34 mouse cellular contexts compared by ENCODE assay signal in the genomic region with DNA sequence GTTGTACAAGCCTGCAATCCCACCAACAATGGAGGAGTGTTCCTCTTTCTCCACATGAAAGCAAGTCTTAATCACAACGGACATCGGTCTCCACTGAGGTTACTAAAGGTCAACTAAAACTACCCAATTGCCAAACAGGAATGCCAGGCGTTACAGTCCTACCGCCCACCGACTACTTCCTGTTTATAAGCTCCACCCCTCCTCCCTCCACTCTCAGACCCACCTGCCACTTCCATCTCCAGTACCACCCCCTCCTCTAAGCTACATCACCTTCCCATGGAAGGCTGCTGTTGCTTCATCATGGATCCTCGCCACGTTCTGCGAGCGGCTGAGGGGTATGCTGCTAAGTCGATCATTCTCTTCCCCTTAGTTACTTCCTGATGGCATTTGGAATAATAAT. TPM values are rescaled to one million over a fixed set of nuclear protein-coding genes. Genes with fewer than 3 reads are reported as not detected.
DNase-seq lines count a peak whose midpoint lies in the region; ATAC-seq and TF ChIP-seq lines count a peak whose summit lies in the region.
"Had no signal": no experiment of that assay in that cellular context is flagged by ENCODE, and none has a peak within 500 bp of the region (broad histone marks: within the 10 kb centered on the region; RNA-seq: fewer than 3 reads in every experiment).

No protein-coding gene starts in this region.

- no peaks in the 10 kb centered on the region for H3K27me3 ChIP-seq in forebrain, embryonic 14.5 days (replicated peaks; ENCODE audit: control insufficient read depth, insufficient read depth, low read length)
- H3K27me3 ChIP-seq: CH12.LX; embryonic facial prominence, embryonic 12.5 days; hindbrain, embryonic 13.5 days; midbrain, embryonic 15.5 days; neural tube, embryonic 12.5 days; Patski had no signal

- peaks cover 0 to 11% of the 10 kb centered on the region in 2 experiments; a peak in 1 of 4 replicates for H3K4me1 ChIP-seq in ES-E14 (ENCODE audit: control insufficient read depth in 2 of 2, insufficient read depth in 2 of 2, low read length in 2 of 2, poor library complexity in 1 of 2)
- H3K4me1 ChIP-seq in forebrain, embryonic 14.5 days (ENCODE audit: control insufficient read depth, insufficient read depth, low read length), result no peaks in the 10 kb centered on the region; the same call in 1 of the 2 replicates

- peak; percentile 61 for ATAC-seq in granulocyte monocyte progenitor cell, adult 5-6 weeks (replicated peaks; ENCODE audit: poor library complexity, severe bottlenecking)
- ATAC-seq in monocyte, adult 5-6 weeks (replicated peaks; ENCODE audit: insufficient number of reproducible peaks, low FRiP score, low TSS enrichment, poor library complexity, severe bottlenecking), result peak; percentile 53
- ATAC-seq in forebrain, embryonic 14.5 days, result no peak
- ATAC-seq: forebrain, embryonic 16.5 days; intestine, embryonic 16.5 days; midbrain, embryonic 15.5 days; Patski had no signal

- no peak overlapping the region for H3K9ac ChIP-seq in ES-E14 (ENCODE audit: insufficient read depth, low read depth, low read length, poor library complexity, severe bottlenecking)
- no peak overlapping the region for H3K9ac ChIP-seq in forebrain, embryonic 14.5 days (ENCODE audit: low read length)
- H3K9ac ChIP-seq: embryonic facial prominence, embryonic 12.5 days; hindbrain, embryonic 13.5 days; liver, embryonic 14.5 days; lung, embryonic 14.5 days; midbrain, embryonic 15.5 days; neural tube, embryonic 12.5 days had no signal

- H3K27ac ChIP-seq in ES-E14 (ENCODE audit: insufficient read depth, low read depth, low read length, poor library complexity, severe bottlenecking), result peak overlapping the region; percentile 18; the same call in 1 of the 2 replicates
- no peak overlapping the region for H3K27ac ChIP-seq in forebrain, embryonic 14.5 days (ENCODE audit: low read depth, low read length)
- no peak overlapping the region for H3K27ac ChIP-seq in layer of hippocampus, adult 2 months
- H3K27ac ChIP-seq: embryonic facial prominence, embryonic 12.5 days; hindbrain, embryonic 13.5 days; kidney, postnatal 0 days; liver, embryonic 14.5 days; midbrain, embryonic 15.5 days; neural tube, embryonic 12.5 days had no signal

- 97% methylated on average over 10 of the region's 10 CpGs for WGBS in forebrain, embryonic 14.5 days

- in situ Hi-C loops in ES-E14 (cut with MboI; ENCODE audit: low sequenced_read_pairs in 2 of 2, unreplicated experiment in 2 of 2), result no loop called here

- no peaks in the 10 kb centered on the region for H3K36me3 ChIP-seq in ES-E14 (ENCODE audit: control insufficient read depth, insufficient read depth, low read length, poor library complexity, severe bottlenecking)
- no peaks in the 10 kb centered on the region for H3K36me3 ChIP-seq in forebrain, embryonic 14.5 days (ENCODE audit: control insufficient read depth, insufficient read depth, low read length)
- H3K36me3 ChIP-seq: embryonic facial prominence, embryonic 12.5 days; hindbrain, embryonic 13.5 days; midbrain, embryonic 15.5 days; neural tube, embryonic 12.5 days had no signal

- H3K4me3 ChIP-seq in ES-E14 (ENCODE audit: insufficient read depth in 1 of 2, low read depth in 1 of 2, low read length in 2 of 2, poor library complexity in 1 of 2, severe bottlenecking in 1 of 2), result no peak overlapping the region
- H3K4me3 ChIP-seq in forebrain, embryonic 14.5 days (ENCODE audit: low read depth, low read length), result no peak overlapping the region
- no peak overlapping the region for H3K4me3 ChIP-seq in layer of hippocampus, adult 2 months
- H3K4me3 ChIP-seq: embryonic facial prominence, embryonic 12.5 days; hindbrain, embryonic 13.5 days; midbrain, embryonic 15.5 days; myocyte; neural tube, embryonic 12.5 days had no signal

- no peak for TF ChIP-seq CTCF in layer of hippocampus, adult 2 months (conservative IDR thresholded peaks at IDR 0.05)

- DNase-seq in 416B (ENCODE audit: low read depth), result peak; percentile 61
- DNase-seq in ES-E14 (ENCODE audit: low read depth, low spot score), result no peak
- DNase-seq in forebrain, embryonic 14.5 days (ENCODE audit: low spot score), result no peak
- DNase-seq in layer of hippocampus, adult 2 months (ENCODE audit: low spot score in 2 of 2), result no peak
- no peak for DNase-seq in right cerebral cortex, postnatal 25 days
- DNase-seq: adrenal gland, postnatal 36 days; cerebellum, adult 2 months; cerebellum, postnatal 36 days; embryo, embryonic 11 days; gastrocnemius, postnatal 10 days; heart, postnatal 36 days; kidney, adult 8-10 months; kidney, postnatal 4 days; layer of hippocampus, postnatal 36 days; liver; lung, embryonic 14.5 days; lung, postnatal 14 days; thymus, adult 2 months; thymus, postnatal 36 days had no signal

- no peak overlapping the region for H3K4me2 ChIP-seq in forebrain, embryonic 14.5 days (ENCODE audit: low read length)
- H3K4me2 ChIP-seq: embryonic facial prominence, embryonic 12.5 days; heart, embryonic 11.5 days; hindbrain, embryonic 13.5 days; lung, embryonic 14.5 days; midbrain, embryonic 15.5 days; neural tube, embryonic 12.5 days had no signal

- H3K9me3 ChIP-seq in ES-E14 (ENCODE audit: control insufficient read depth, insufficient read depth, low read depth, low read length), result no peaks in the 10 kb centered on the region
- no peaks in the 10 kb centered on the region for H3K9me3 ChIP-seq in forebrain, embryonic 14.5 days (replicated peaks; ENCODE audit: control insufficient read depth, low read length)
- H3K9me3 ChIP-seq: embryonic facial prominence, embryonic 12.5 days; midbrain, embryonic 15.5 days; neural tube, embryonic 12.5 days had no signal

TF ChIP-seq in ES-E14, 5 proteins besides CTCF, POLR2A, EP300 and RAD21:
- no peak for TF ChIP-seq ZNF384 (IDR thresholded peaks at IDR 0.05; ENCODE audit: low read depth, low read length)
- TF ChIP-seq MAFK (IDR thresholded peaks at IDR 0.05; ENCODE audit: insufficient read depth, low read depth, low read length), result no peak
- no peak for TF ChIP-seq CHD2 (IDR thresholded peaks at IDR 0.05; ENCODE audit: low read depth, low read length)
- TF ChIP-seq HCFC1 (IDR thresholded peaks at IDR 0.05; ENCODE audit: borderline replicate concordance, insufficient read depth, low read length), result no peak
- TF ChIP-seq ZC3H11A (IDR thresholded peaks at IDR 0.05; ENCODE audit: borderline replicate concordance, low read depth, low read length), result no peak

RNA-seq across cellular contexts. Expression of a gene that starts 15.2 kb away (rescaled TPM):
- 2.1 and 2.8 TPM in 2 replicates for total RNA-seq in ES-E14 (2012; rRNA removed)
- total RNA-seq in granulocyte monocyte progenitor cell, adult 5-6 weeks (2014; fragmentation: Nextera tagmentation), result 35.8 and 38.3 TPM in 2 replicates
- total RNA-seq in granulocyte monocyte progenitor cell, adult 5-6 weeks (2017), result 46.4 and 53.1 TPM in 2 replicates
- 1.2 to 15.8 TPM (median 3.8 TPM) in 3 replicates for total RNA-seq in monocyte, adult 5-6 weeks (2017)
- 1.5 and 1.9 TPM in 2 replicates for polyA plus RNA-seq in forebrain, embryonic 14.5 days (2014; fragmentation: Nextera tagmentation; extraction: Ambion mirVana)
- 1 to 10 TPM; 1.4 to 3.1 TPM for total RNA-seq in layer of hippocampus, adult 2 months (2021)
- total RNA-seq: CH12.LX, MEL had no signal
